Mouse (Mus musculus) CH12.LX (cell line): Measurements from ENCODE around the gene Oxt.

Source experiments
- CTCF ChIP-seq, 2 experiments: IDR thresholded peaks in 1 of 2; conservative IDR thresholded peaks in 1 of 2; 2 replicates each; pipeline ENCODE4 v1.5.1; 2011 to 2012; ENCODE audit warnings: low read depth in 2 of 2, low read length in 2 of 2, improper control_type of control experiment in 1 of 2, inconsistent platforms in 1 of 2, mild to moderate bottlenecking in 1 of 2, moderate library complexity in 1 of 2
- HCFC1 ChIP-seq: IDR thresholded peaks from 2 replicates; pipeline ENCODE4 v1.6.1; 2012; ENCODE audit warnings: low read depth, mild to moderate bottlenecking, inconsistent platforms, low read length, improper control_type of control experiment
- MAFK ChIP-seq: IDR thresholded peaks from 2 replicates; pipeline ENCODE4 v1.6.1; 2011; ENCODE audit warnings: low read length, improper control_type of control experiment; ENCODE audit not compliant: insufficient replicate concordance
- MAX ChIP-seq: IDR thresholded peaks from 2 replicates; pipeline ENCODE4 v1.6.1; 2011; ENCODE audit warnings: low read length, improper control_type of control experiment

DNA sequence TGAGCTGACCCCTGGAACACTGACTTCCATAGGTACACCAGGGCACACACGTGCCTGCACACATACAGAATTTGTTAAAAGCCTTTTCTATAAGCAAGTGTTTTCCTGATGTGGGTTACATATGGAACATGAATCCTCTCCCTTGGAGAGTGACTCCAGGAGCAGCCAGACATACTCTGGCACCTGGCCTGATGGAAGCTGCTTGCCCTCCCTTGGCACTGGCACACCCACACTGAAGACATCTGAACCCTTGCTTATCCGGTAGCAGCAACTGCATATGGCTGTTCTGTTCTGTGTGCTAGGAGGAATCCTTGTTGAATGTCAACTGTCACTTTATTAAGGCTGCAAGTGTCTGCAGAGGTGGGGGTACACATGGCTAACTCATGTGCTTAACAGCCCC, 15.0 kb downstream of the Oxt start:
- no peak for TF ChIP-seq HCFC1
- TF ChIP-seq MAFK, result no peak
- TF ChIP-seq CTCF (conservative IDR thresholded peaks at IDR 0.05 in 1 of 2, IDR thresholded peaks at IDR 0.05 in 1 of 2; ENCODE audit: low read depth in 2 of 2, low read length in 2 of 2), result no peak
- TF ChIP-seq MAX, result no peak
